Mouse (Mus musculus): ENCODE data around the gene Edil3.

DNA sequence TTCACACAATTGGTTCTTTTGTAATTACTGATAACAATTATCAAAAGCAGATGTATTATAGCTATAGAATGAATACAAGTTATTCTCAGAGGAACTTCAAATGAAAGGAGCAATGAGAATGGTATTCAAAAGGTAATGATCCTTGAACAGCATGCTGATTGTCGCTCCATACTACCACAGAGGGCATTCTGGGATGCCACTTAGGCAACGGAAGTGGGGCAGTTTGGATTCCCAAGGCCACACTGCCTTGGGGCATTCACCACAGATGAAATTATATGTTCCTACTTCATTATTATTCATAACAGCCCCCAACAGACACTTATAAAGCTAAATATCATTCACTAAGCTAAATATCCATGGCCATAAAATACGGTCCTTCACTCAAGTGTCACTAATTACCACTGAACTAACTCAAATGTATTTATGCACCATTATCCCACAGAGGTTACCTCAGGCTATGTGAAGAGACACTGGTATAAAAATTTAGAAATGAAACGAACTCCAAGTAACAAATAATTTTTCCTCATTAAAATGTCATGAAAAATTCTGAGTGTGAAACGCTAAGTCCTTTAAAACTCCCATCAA, 550.5 kb downstream of the Edil3 start:
- TF ChIP-seq GATA1 (IDR thresholded peaks at IDR 0.05; ENCODE audit: low read length) (no peak), TAL1 (IDR thresholded peaks at IDR 0.05; ENCODE audit: low read length) (no peak)

Measured in erythroblast, embryonic 14.5 days (primary cell).